Mouse (Mus musculus): Measurements from ENCODE around the gene Hist1h2bl. TPM values are rescaled to one million over a fixed set of nuclear protein-coding genes. Genes with fewer than 3 reads are reported as not detected.
"Not testable (repeated sequence)": the region's sequence is repeated elsewhere in the genome, so short reads cannot be mapped to it uniquely, and the experiment has no call there.

The Hist1h2bl gene
- 3.3 and 5.5 TPM in 2 replicates for polyA plus RNA-seq (2014; fragmentation: Nextera tagmentation; extraction: Ambion mirVana)

DNA sequence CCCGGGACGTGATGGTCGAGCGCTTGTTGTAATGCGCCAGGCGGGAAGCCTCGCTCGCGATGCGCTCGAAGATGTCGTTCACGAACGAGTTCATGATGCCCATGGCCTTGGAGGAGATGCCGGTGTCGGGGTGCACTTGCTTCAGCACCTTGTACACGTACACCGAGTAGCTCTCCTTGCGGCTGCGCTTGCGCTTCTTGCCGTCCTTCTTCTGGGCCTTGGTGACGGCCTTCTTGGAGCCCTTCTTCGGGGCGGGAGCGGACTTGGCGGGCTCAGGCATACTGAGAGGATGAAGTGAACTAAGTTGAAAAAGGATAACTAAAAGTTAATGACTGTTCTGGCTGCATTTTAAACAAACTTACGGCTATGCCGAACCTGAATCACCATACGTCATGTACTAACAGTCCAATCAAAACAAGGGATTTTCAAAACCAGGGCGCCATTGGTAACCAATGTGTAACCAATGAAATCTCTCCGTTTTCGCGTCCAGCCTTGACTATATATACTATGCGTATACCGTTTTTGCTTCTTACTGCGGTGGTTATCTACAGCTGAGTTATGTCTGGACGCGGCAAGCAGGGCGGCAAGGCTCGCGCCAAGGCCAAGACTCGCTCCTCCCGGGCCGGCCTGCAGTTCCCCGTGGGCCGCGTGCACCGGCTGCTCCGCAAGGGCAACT is at the start of gene Hist1h2bl, which contains the start of gene Hist1h2ai:
Hist1h2bl (minus strand) TSS at position 280 of the 676 bp plus-strand sequence.
Hist1h2ai (plus strand) TSS at position 559 of the 676 bp plus-strand sequence.
- not testable (repeated sequence) for H3K36me3 ChIP-seq (ENCODE audit: control insufficient read depth, insufficient read depth, low read length); H3K27me3 ChIP-seq (ENCODE audit: control insufficient read depth, insufficient read depth, low read length); H3K9me3 ChIP-seq (ENCODE audit: control insufficient read depth, low read length)
- peak within 1 kb of the TSS; percentile 99 for H3K27ac ChIP-seq (ENCODE audit: low read depth, low read length)
- H3K4me2 ChIP-seq (replicated peaks; ENCODE audit: low read depth, low read length), result peak within 1 kb of the TSS; percentile 76
- ATAC-seq (ENCODE audit: low FRiP score, low TSS enrichment), result peak; percentile 94
- H3K4me1 ChIP-seq (ENCODE audit: control insufficient read depth, insufficient read depth, low read length), result peaks cover 12% of the 10 kb centered on the region; the same call in 1 of the 2 replicates
- H3K4me3 ChIP-seq (ENCODE audit: low read length), result peak within 1 kb of the TSS; percentile 47
- H3K9ac ChIP-seq (ENCODE audit: low read depth, low read length), result peak within 1 kb of the TSS; percentile 81
- whole genome bisulfite sequencing, result 1% methylated on average over 24 of the region's 50 CpGs

DNA sequence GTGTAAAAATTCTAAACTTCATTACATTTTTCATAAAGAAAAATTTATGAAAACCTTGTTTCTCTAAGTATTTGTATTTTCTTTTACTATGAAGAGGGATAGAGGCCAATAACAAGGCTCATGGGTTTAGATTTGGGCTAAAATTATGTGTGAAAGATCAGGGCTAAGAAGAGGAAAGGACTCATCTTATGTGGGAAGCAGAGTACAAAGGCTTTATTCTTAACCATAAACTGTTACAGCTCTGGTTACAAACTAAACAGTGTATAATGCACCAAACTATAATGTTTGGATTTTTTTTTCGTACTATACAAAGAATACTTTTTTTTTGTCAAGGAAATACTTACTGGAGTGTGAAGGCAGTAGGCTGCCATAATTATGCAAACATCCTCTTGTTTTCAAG is 39.8 kb upstream of the Hist1h2bl start:
- Histone ChIP-seq H3K36me3 (ENCODE audit: control insufficient read depth, insufficient read depth, low read length) (no peaks in the 10 kb centered on the region; the same call in 1 of the 2 replicates), H3K27me3 (ENCODE audit: control insufficient read depth, insufficient read depth, low read length) (no peaks in the 10 kb centered on the region), H3K27ac (ENCODE audit: low read depth, low read length) (no peak overlapping the region), H3K4me1 (ENCODE audit: control insufficient read depth, insufficient read depth, low read length) (peaks cover 10% of the 10 kb centered on the region; the same call in 1 of the 2 replicates), H3K4me3 (ENCODE audit: low read length) (no peak overlapping the region; the same call in 1 of the 2 replicates), H3K9ac (ENCODE audit: low read depth, low read length) (peak overlapping the region; percentile 42; the same call in 1 of the 2 replicates), H3K9me3 (ENCODE audit: control insufficient read depth, low read length) (no peaks in the 10 kb centered on the region), H3K4me2 (replicated peaks; ENCODE audit: low read depth, low read length) (peak overlapping the region; percentile 55)
- ATAC-seq (ENCODE audit: low FRiP score, low TSS enrichment), result no peak
- 39% methylated on average over 1 of the region's 1 CpGs for WGBS

DNA sequence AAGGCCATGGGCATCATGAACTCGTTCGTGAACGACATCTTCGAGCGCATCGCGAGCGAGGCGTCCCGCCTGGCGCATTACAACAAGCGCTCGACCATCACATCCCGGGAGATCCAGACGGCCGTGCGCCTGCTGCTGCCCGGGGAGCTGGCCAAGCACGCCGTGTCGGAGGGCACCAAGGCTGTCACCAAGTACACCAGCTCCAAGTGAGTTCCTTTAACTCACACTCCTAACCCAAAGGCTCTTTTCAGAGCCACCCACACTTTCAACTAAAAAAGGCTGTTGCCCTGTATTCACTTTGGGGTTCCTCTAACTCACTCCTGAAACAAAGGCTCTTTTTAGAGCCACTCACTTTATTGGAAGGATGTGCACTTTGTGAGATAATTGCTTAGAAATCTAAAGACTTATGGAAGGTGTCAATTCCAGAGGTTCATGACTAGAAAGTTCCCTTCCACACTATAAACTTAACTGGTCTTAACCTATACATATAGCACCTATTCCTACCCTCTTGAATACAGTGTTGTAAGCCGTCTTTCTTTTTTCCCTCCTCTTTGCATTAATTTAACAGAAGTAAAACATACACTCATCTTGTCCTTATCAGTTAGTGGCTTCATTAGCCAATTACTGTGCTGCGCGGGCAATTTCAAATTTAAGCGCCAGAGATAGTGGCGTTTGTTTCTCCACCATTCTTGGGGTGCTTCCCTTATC is 38.5 kb upstream of the Hist1h2bl start:
- 2% methylated on average over 23 of the region's 26 CpGs for WGBS
- H3K27ac ChIP-seq (ENCODE audit: low read depth, low read length), result peak overlapping the region; percentile 95
- not testable (repeated sequence) for H3K27me3 ChIP-seq (ENCODE audit: control insufficient read depth, insufficient read depth, low read length); ATAC-seq (ENCODE audit: low FRiP score, low TSS enrichment); H3K36me3 ChIP-seq (ENCODE audit: control insufficient read depth, insufficient read depth, low read length); H3K4me1 ChIP-seq (ENCODE audit: control insufficient read depth, insufficient read depth, low read length); H3K9me3 ChIP-seq (ENCODE audit: control insufficient read depth, low read length)
- H3K4me2 ChIP-seq (replicated peaks; ENCODE audit: low read depth, low read length), result peak overlapping the region; percentile 59
- H3K9ac ChIP-seq (ENCODE audit: low read depth, low read length), result peak overlapping the region; percentile 61
- H3K4me3 ChIP-seq (ENCODE audit: low read length), result peak overlapping the region; percentile 35

DNA sequence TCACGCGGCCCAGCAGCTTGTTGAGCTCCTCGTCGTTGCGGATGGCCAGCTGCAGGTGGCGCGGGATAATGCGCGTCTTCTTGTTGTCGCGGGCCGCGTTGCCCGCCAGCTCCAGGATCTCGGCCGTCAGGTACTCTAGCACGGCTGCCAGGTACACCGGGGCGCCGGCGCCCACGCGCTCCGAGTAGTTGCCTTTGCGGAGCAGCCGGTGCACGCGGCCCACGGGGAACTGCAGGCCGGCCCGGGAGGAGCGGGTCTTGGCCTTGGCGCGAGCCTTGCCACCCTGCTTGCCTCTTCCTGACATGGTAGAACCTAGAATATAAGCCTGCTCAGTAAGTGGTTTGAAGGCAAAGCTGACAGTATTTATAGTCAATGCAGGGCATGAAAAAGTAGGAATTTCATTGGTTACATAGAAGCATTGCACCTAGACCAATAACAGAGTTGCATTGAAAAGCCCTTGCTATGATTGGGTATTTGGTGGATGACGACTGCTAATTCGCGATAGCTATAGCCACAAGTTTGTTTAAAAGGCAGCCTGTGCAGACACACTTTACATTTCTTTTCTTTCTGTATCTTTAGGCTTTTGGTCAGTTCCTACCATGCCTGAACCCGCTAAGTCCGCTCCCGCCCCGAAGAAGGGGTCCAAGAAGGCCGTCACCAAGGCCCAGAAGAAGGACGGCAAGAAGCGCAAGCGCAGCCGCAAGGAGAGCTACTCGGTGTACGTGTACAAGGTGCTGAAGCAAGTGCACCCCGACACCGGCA is 37.8 kb upstream of the Hist1h2bl start, which contains the start of the genes Hist1h2ak and Hist1h2bn:
Hist1h2ak (minus strand) TSS at position 304 of the 762 bp plus-strand sequence.
Hist1h2bn (plus strand) TSS at position 600 of the 762 bp plus-strand sequence.
- Histone ChIP-seq H3K27ac (ENCODE audit: low read depth, low read length) (peak within 1 kb of the TSS; percentile 95), H3K4me1 (ENCODE audit: control insufficient read depth, insufficient read depth, low read length) (peaks cover 13% of the 10 kb centered on the region), H3K4me3 (ENCODE audit: low read length) (peak within 1 kb of the TSS; percentile 43), H3K4me2 (replicated peaks; ENCODE audit: low read depth, low read length) (peak within 1 kb of the TSS; percentile 59), H3K9ac (ENCODE audit: low read depth, low read length) (peak within 1 kb of the TSS; percentile 78)
- under 1% methylated on average over 36 of the region's 50 CpGs for WGBS
- not testable (repeated sequence) for H3K27me3 ChIP-seq (ENCODE audit: control insufficient read depth, insufficient read depth, low read length); H3K36me3 ChIP-seq (ENCODE audit: control insufficient read depth, insufficient read depth, low read length); H3K9me3 ChIP-seq (ENCODE audit: control insufficient read depth, low read length)
- ATAC-seq (ENCODE audit: low FRiP score, low TSS enrichment), result peak; percentile 94

DNA sequence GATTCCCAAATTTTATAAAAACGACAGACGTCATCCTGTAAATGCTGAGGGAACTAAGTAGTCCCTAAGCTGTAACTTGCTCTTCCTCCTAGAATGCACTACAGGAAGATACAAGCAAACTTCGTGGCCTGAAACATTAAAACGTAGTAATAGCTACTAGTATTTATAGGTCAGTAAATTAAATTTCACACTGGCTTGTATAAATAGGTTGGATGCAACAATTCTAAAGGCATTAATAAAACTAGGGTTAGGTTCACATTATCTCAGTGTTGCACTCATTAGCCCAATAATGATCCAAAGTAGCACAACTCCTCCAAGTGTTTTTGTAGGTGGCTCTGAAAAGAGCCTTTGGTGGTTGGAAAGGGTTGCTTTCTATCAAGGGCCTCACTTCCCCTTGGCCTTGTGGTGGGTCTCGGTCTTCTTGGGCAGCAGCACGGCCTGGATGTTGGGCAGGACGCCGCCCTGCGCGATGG is 37.1 kb upstream of the Hist1h2bl start:
- Histone ChIP-seq H3K4me2 (replicated peaks; ENCODE audit: low read depth, low read length) (peak overlapping the region; percentile 59), H3K4me1 (ENCODE audit: control insufficient read depth, insufficient read depth, low read length) (peaks cover 16% of the 10 kb centered on the region), H3K9ac (ENCODE audit: low read depth, low read length) (peak overlapping the region; percentile 78), H3K4me3 (ENCODE audit: low read length) (peak overlapping the region; percentile 43), H3K9me3 (ENCODE audit: control insufficient read depth, low read length) (no peaks in the 10 kb centered on the region), H3K36me3 (ENCODE audit: control insufficient read depth, insufficient read depth, low read length) (no peaks in the 10 kb centered on the region; the same call in 1 of the 2 replicates), H3K27me3 (ENCODE audit: control insufficient read depth, insufficient read depth, low read length) (no peaks in the 10 kb centered on the region), H3K27ac (ENCODE audit: low read depth, low read length) (peak overlapping the region; percentile 95)
- ATAC-seq (ENCODE audit: low FRiP score, low TSS enrichment), result no peak
- 3% methylated on average over 8 of the region's 10 CpGs for WGBS

DNA sequence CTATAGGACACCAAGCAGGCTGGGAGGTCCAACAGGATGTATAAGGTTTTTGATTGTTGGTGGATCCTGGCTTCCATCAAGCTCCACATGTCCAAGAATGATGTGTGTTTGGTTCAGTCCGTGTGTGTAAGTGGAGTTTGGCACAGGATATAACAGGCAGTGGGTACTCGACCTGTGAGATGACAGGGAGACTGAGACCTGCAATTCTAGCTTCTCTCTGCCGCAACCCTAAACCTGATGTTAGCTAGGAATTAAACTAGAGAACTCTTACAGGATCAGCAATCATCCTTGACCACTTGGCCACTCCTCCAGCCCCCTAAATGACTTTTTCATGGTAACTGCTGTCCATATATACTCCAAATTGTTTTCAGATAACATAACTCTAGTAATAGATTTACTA is 36.4 kb upstream of the Hist1h2bl start:
- H3K9ac ChIP-seq (ENCODE audit: low read depth, low read length), result peak overlapping the region; percentile 78; the same call in 1 of the 2 replicates
- H3K27me3 ChIP-seq (ENCODE audit: control insufficient read depth, insufficient read depth, low read length), result no peaks in the 10 kb centered on the region
- 23% methylated on average over 3 of the region's 3 CpGs for WGBS
- peak overlapping the region; percentile 59 for H3K4me2 ChIP-seq (replicated peaks; ENCODE audit: low read depth, low read length)
- peak overlapping the region; percentile 95 for H3K27ac ChIP-seq (ENCODE audit: low read depth, low read length)
- H3K9me3 ChIP-seq (ENCODE audit: control insufficient read depth, low read length), result no peaks in the 10 kb centered on the region
- H3K4me1 ChIP-seq (ENCODE audit: control insufficient read depth, insufficient read depth, low read length), result peaks cover 16% of the 10 kb centered on the region
- no peak for ATAC-seq (ENCODE audit: low FRiP score, low TSS enrichment)
- H3K36me3 ChIP-seq (ENCODE audit: control insufficient read depth, insufficient read depth, low read length), result no peaks in the 10 kb centered on the region
- peak overlapping the region; percentile 43; the same call in 1 of the 2 replicates for H3K4me3 ChIP-seq (ENCODE audit: low read length)

DNA sequence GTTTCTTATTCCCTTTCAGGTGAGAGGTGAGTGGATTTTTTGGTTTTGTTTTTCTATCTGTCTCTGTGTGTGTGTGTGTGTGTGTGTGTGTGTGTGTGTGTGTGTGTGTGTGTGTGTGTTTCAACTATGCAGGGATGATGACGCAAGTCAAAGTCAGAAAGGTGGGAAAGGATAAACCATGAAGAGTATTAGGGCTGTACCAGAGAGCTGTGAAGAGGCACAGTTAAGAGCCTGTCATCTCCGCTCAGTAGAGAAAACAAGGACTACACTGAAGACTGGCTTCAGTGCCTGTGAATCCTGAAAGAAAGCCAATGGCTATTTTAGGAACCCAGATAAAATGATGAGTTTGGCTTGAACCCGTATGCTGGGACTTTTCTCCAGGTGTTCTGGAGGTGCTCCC is 35.9 kb upstream of the Hist1h2bl start:
- Histone ChIP-seq H3K4me3 (ENCODE audit: low read length) (no peak overlapping the region), H3K36me3 (ENCODE audit: control insufficient read depth, insufficient read depth, low read length) (no peaks in the 10 kb centered on the region), H3K9me3 (ENCODE audit: control insufficient read depth, low read length) (no peaks in the 10 kb centered on the region), H3K27ac (ENCODE audit: low read depth, low read length) (peak overlapping the region; percentile 95), H3K27me3 (ENCODE audit: control insufficient read depth, insufficient read depth, low read length) (no peaks in the 10 kb centered on the region), H3K4me1 (ENCODE audit: control insufficient read depth, insufficient read depth, low read length) (peaks cover 16% of the 10 kb centered on the region), H3K4me2 (replicated peaks; ENCODE audit: low read depth, low read length) (no peak overlapping the region), H3K9ac (ENCODE audit: low read depth, low read length) (no peak overlapping the region)
- WGBS, result 66% methylated on average over 3 of the region's 3 CpGs
- no peak for ATAC-seq (ENCODE audit: low FRiP score, low TSS enrichment)

DNA sequence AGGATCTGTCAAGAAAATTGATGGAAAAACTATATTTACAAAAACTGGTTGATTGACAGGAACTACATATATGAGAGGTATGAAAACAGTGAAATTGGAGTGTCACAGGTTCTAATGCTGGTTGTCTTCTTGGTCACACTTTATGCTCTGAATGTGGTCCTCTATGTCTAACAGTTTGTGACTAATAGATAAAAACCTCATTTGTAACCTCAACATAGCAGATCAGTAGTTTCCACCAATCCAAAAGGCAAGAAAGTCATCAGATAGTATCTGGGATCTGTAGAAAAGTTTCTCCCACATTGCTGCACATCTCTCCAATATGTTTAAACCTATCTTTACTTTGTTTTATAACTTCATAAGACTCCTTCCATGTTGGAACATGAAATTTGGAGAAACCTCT is 35.5 kb upstream of the Hist1h2bl start:
- Histone ChIP-seq H3K36me3 (ENCODE audit: control insufficient read depth, insufficient read depth, low read length) (no peaks in the 10 kb centered on the region), H3K4me2 (replicated peaks; ENCODE audit: low read depth, low read length) (no peak overlapping the region), H3K4me3 (ENCODE audit: low read length) (no peak overlapping the region), H3K9me3 (ENCODE audit: control insufficient read depth, low read length) (no peaks in the 10 kb centered on the region), H3K4me1 (ENCODE audit: control insufficient read depth, insufficient read depth, low read length) (peaks cover 16% of the 10 kb centered on the region), H3K27ac (ENCODE audit: low read depth, low read length) (peak overlapping the region; percentile 55; the same call in 1 of the 2 replicates), H3K9ac (ENCODE audit: low read depth, low read length) (no peak overlapping the region), H3K27me3 (ENCODE audit: control insufficient read depth, insufficient read depth, low read length) (no peaks in the 10 kb centered on the region)
- no peak for ATAC-seq (ENCODE audit: low FRiP score, low TSS enrichment)
